Mouse (Mus musculus) thymus, adult 2 months (tissue): ENCODE results near the gene Tnfrsf13c.

ENCODE experiments used
- CTCF ChIP-seq: fragments of 200-500 bp; IDR thresholded peaks from 2 replicates; pipeline ENCODE4 v1.5.1; 2012; ENCODE audit warnings: mild to moderate bottlenecking, control low read depth, low read length, moderate library complexity, borderline replicate concordance; ENCODE audit not compliant: control insufficient read depth, poor library complexity, insufficient read depth; ENCODE audit errors: extremely low read depth
- POLR2A ChIP-seq: fragments of 200-500 bp; IDR thresholded peaks from 2 replicates; pipeline ENCODE4 v1.6.1; 2012; ENCODE audit warnings: mild to moderate bottlenecking, low read length, control low read depth, moderate library complexity; ENCODE audit not compliant: control insufficient read depth, poor library complexity, insufficient read depth; ENCODE audit errors: extremely low read depth

- no peak for TF ChIP-seq CTCF
- no peak for TF ChIP-seq POLR2A
Observed at GRCm38 (mm10) chr15:82229542-82230045, 5.4 kb upstream of the Tnfrsf13c start.
